Mouse (Mus musculus): Measurements from ENCODE around the gene Suco. TPM values are rescaled to one million over a fixed set of nuclear protein-coding genes. Genes with fewer than 3 reads are reported as not detected.

Suco gene
- polyA plus RNA-seq, 2 experiments = 6.9 to 11.1 TPM

DNA sequence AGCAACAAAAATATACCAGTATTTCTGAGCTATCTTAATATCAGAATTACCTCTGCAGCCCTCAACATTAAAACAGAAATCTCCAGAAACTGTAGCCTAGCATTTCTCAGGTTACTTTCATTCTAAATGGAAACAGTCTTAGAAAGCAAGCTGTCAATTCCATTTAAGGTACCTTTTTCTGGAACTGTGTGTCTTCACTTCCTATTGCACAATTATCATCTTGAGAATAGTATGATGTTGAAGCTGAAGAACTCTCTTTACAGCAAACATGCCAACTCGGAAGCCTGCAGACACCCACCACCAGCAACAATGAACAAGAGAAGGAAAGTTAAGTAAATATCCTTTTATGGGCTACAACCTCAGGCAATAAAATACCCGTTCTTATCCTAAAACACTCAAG, 12.7 kb downstream of the Suco start:
- Histone ChIP-seq H3K9ac (replicated peaks) (no peak overlapping the region), H3K4me1 (replicated peaks; ENCODE audit: control insufficient read depth in 2 of 2, insufficient read depth in 2 of 2, low read length in 1 of 2) (peaks cover 2 to 3% of the 10 kb centered on the region in 2 experiments; a peak in 2 of 4 replicates), H3K9me3 (ENCODE audit: control insufficient read depth, low read length) (no peaks in the 10 kb centered on the region), H3K27ac (no peak overlapping the region), H3K27me3 (ENCODE audit: control insufficient read depth, insufficient read depth, low read length) (no peaks in the 10 kb centered on the region), H3K36me3 (replicated peaks; ENCODE audit: control insufficient read depth, insufficient read depth, low read depth) (no peaks in the 10 kb centered on the region), H3K4me3 (ENCODE audit: insufficient read depth in 1 of 2, low read depth in 2 of 2, low read length in 2 of 2) (no peak overlapping the region), H3K4me2 (ENCODE audit: low read depth) (no peak overlapping the region)
- DNase-seq (ENCODE audit: low read depth in 3 of 3, low spot score in 3 of 3) = no peak
- ATAC-seq (ENCODE audit: insufficient read depth) = no peak
- 46% methylated on average over 2 of the region's 2 CpGs for WGBS (ENCODE audit: insufficient replicate concordance)
- TF ChIP-seq CTCF (IDR thresholded peaks at IDR 0.05; ENCODE audit: low read depth) = no peak
- TF ChIP-seq EP300 (IDR thresholded peaks at IDR 0.05; ENCODE audit: low read depth) = no peak

DNA sequence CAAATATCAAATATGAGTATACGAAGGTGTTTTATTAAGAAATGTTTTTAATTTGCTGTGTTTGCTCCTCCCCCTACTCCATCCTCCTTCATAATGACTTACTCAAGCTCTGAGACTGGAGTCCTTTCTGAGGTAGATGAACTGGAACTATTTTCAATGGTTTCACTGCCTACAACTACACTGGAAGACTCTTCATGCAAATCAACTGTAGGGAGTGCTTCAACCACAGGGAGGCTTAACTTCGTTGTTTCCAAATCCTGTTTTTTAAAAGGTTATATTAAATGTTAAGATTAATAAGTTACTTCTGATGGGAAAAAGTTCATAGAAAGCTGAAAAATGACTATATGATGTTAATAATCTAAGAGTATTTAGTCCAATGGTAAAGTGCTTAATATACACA, 17.2 kb downstream of the Suco start:
- TF ChIP-seq CTCF (IDR thresholded peaks at IDR 0.05; ENCODE audit: low read depth) (no peak), EP300 (IDR thresholded peaks at IDR 0.05; ENCODE audit: low read depth) (no peak)
- Histone ChIP-seq H3K4me3 (ENCODE audit: insufficient read depth in 1 of 2, low read depth in 2 of 2, low read length in 2 of 2) (no peak overlapping the region), H3K4me2 (ENCODE audit: low read depth) (no peak overlapping the region), H3K36me3 (replicated peaks; ENCODE audit: control insufficient read depth, insufficient read depth, low read depth) (peaks cover 20% of the 10 kb centered on the region), H3K9ac (replicated peaks) (no peak overlapping the region), H3K9me3 (ENCODE audit: control insufficient read depth, low read length) (no peaks in the 10 kb centered on the region), H3K4me1 (replicated peaks; ENCODE audit: control insufficient read depth in 2 of 2, insufficient read depth in 2 of 2, low read length in 1 of 2) (no peaks in the 10 kb centered on the region), H3K27me3 (ENCODE audit: control insufficient read depth, insufficient read depth, low read length) (no peaks in the 10 kb centered on the region), H3K27ac (no peak overlapping the region)
- DNase-seq (ENCODE audit: low read depth in 3 of 3, low spot score in 3 of 3) (no peak), ATAC-seq (ENCODE audit: insufficient read depth) (no peak)
- 83% methylated on average over 2 of the region's 2 CpGs for WGBS (ENCODE audit: insufficient replicate concordance)

DNA sequence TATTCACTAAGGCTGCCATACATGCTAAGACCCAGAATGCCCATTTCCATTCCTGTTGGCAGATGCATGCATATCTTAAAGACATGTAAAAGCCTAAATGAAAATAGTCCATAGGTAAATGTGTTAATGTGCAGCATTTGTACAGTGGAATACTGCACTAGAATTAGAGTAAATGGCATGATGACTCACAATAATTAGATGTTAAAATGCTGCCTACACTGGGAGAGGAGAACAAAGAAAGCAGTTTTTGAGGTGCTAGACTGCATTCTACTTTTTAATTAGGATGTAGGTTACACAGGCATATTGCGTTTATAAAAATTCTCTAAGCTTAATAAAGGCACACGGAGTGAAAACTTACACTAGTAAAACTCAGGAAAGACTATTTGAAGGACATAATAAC, 49.8 kb downstream of the Suco start:
- Histone ChIP-seq H3K27ac (no peak overlapping the region), H3K4me2 (ENCODE audit: low read depth) (no peak overlapping the region), H3K4me3 (ENCODE audit: insufficient read depth in 1 of 2, low read depth in 2 of 2, low read length in 2 of 2) (no peak overlapping the region), H3K4me1 (replicated peaks; ENCODE audit: control insufficient read depth in 2 of 2, insufficient read depth in 2 of 2, low read length in 1 of 2) (no peaks in the 10 kb centered on the region), H3K9me3 (ENCODE audit: control insufficient read depth, low read length) (no peaks in the 10 kb centered on the region), H3K27me3 (ENCODE audit: control insufficient read depth, insufficient read depth, low read length) (no peaks in the 10 kb centered on the region), H3K36me3 (replicated peaks; ENCODE audit: control insufficient read depth, insufficient read depth, low read depth) (peaks cover 11% of the 10 kb centered on the region), H3K9ac (replicated peaks) (no peak overlapping the region)
- no peak for ATAC-seq (ENCODE audit: insufficient read depth)
- no peak for TF ChIP-seq CTCF (IDR thresholded peaks at IDR 0.05; ENCODE audit: low read depth)
- TF ChIP-seq EP300 (IDR thresholded peaks at IDR 0.05; ENCODE audit: low read depth) = no peak
- WGBS (ENCODE audit: insufficient replicate concordance) = 93% methylated on average over 2 of the region's 2 CpGs
- no peak for DNase-seq (ENCODE audit: low read depth in 3 of 3, low spot score in 3 of 3)

DNA sequence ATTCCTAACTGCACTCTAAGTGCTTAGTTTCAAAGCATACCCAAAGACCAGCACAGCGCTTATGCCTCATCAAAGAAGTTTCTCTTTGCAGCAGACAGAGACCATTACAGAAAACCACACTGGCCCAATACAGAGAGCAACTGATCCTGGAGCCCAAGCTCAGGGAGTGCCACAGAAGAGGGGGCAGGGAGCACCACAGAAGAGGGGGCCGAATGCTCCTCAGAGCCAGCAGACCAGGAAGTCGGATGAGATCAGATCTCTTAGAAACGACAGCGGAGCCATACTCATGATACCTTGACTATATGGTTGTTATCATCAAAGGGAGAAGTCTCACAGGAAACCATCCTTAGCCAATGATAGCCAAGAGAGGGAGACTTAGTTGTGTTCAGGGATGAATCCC, 67.1 kb downstream of the Suco start:
- no peaks in the 10 kb centered on the region for H3K4me1 ChIP-seq (replicated peaks; ENCODE audit: control insufficient read depth in 2 of 2, insufficient read depth in 2 of 2, low read length in 1 of 2)
- H3K9ac ChIP-seq (replicated peaks) = no peak overlapping the region
- H3K9me3 ChIP-seq (ENCODE audit: control insufficient read depth, low read length) = no peaks in the 10 kb centered on the region
- ATAC-seq (ENCODE audit: insufficient read depth) = no peak
- H3K27ac ChIP-seq = no peak overlapping the region
- 54% methylated on average over 5 of the region's 5 CpGs for WGBS (ENCODE audit: insufficient replicate concordance)
- TF ChIP-seq EP300 (IDR thresholded peaks at IDR 0.05; ENCODE audit: low read depth) (no peak), CTCF (IDR thresholded peaks at IDR 0.05; ENCODE audit: low read depth) (no peak)
- H3K36me3 ChIP-seq (replicated peaks; ENCODE audit: control insufficient read depth, insufficient read depth, low read depth) = no peaks in the 10 kb centered on the region
- H3K27me3 ChIP-seq (ENCODE audit: control insufficient read depth, insufficient read depth, low read length) = no peaks in the 10 kb centered on the region
- DNase-seq (ENCODE audit: low read depth in 3 of 3, low spot score in 3 of 3) = no peak
- H3K4me2 ChIP-seq (ENCODE audit: low read depth) = no peak overlapping the region
- no peak overlapping the region for H3K4me3 ChIP-seq (ENCODE audit: insufficient read depth in 1 of 2, low read depth in 2 of 2, low read length in 2 of 2)

DNA sequence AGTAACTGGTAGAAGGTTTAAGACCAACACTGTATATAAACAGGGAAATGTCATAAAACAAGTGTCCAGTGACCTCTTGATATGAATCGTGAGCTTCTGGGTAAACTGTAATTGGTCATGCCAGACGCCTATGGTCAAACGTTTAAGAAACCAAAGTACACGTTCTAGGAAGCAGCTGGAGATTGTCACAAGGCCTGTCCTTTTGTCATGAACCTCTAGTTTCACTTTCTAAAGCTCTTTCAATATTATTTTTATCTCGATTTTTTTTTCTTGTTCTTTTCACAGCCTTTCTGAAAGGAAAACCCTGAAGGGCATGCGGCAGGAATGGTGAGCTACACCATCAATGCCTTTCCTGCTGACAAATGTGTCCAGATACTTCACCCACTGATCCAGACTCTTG, 67.5 kb downstream of the Suco start:
- H3K36me3 ChIP-seq (replicated peaks; ENCODE audit: control insufficient read depth, insufficient read depth, low read depth) = no peaks in the 10 kb centered on the region
- TF ChIP-seq CTCF (IDR thresholded peaks at IDR 0.05; ENCODE audit: low read depth) (no peak), EP300 (IDR thresholded peaks at IDR 0.05; ENCODE audit: low read depth) (no peak)
- no peaks in the 10 kb centered on the region for H3K27me3 ChIP-seq (ENCODE audit: control insufficient read depth, insufficient read depth, low read length)
- H3K27ac ChIP-seq = no peak overlapping the region
- ATAC-seq (ENCODE audit: insufficient read depth) (no peak), DNase-seq (ENCODE audit: low read depth in 3 of 3, low spot score in 3 of 3) (no peak)
- H3K9me3 ChIP-seq (ENCODE audit: control insufficient read depth, low read length) = no peaks in the 10 kb centered on the region
- H3K4me1 ChIP-seq (replicated peaks; ENCODE audit: control insufficient read depth in 2 of 2, insufficient read depth in 2 of 2, low read length in 1 of 2) = no peaks in the 10 kb centered on the region
- H3K4me3 ChIP-seq (ENCODE audit: insufficient read depth in 1 of 2, low read depth in 2 of 2, low read length in 2 of 2) = no peak overlapping the region
- H3K9ac ChIP-seq (replicated peaks) = no peak overlapping the region
- 52% methylated on average over 6 of the region's 6 CpGs for WGBS (ENCODE audit: insufficient replicate concordance)
- H3K4me2 ChIP-seq (ENCODE audit: low read depth) = no peak overlapping the region
